Mouse (Mus musculus) testis, adult 2 months (tissue): ENCODE measurements around the gene Pold2.

Experiments used
- CTCF ChIP-seq: fragments of 200-500 bp; IDR thresholded peaks from 2 replicates; pipeline ENCODE4 v1.5.1; 2012; ENCODE audit warnings: low read depth, mild to moderate bottlenecking, inconsistent platforms, low read length, moderate library complexity; ENCODE audit not compliant: control insufficient read depth, insufficient read depth, insufficient replicate concordance
- POLR2A ChIP-seq: fragments of 200-500 bp; IDR thresholded peaks from 2 replicates; pipeline ENCODE4 v1.6.1; 2012; ENCODE audit warnings: low read depth, mild to moderate bottlenecking, inconsistent platforms, low read length, moderate library complexity; ENCODE audit not compliant: control insufficient read depth

DNA sequence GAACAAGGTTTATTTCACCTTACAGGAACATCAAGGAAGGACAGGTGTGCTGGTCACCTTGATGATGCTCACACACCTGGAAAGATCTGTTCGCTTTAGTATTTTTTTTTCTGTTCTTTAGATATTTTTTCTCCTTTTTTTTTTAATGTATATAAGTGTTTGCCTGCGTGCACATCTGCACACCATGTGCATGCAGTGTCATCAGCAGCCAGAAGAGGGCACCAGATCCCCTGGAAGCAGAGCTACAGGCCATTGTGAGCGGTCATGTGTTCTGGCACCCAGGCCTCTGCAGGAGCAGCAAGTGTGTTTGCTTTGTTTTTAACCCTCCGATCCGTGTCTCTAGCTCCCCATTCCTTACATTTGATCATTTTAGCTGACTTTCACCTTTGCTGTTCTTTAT, 1.8 kb upstream of the Pold2 start:
- TF ChIP-seq CTCF, result peak; percentile 84; the same call in 1 of the 2 replicates
- no peak for TF ChIP-seq POLR2A
